Mouse (Mus musculus): ENCODE results near the gene Gpsm2.
"Not testable (repeated sequence)": the region's sequence is repeated elsewhere in the genome, so short reads cannot be mapped to it uniquely, and the experiment has no call there.

Gpsm2 gene

GRCm38 (mm10) chr3:108726413-108726812 lies 4.3 kb upstream of the Gpsm2 start:
- no peak for DNase-seq (ENCODE audit: low spot score)

- peak; percentile 33 for DNase-seq (ENCODE audit: low spot score)
Measured at GRCm38 (mm10) chr3:108721076-108721991, 775 bp downstream of the Gpsm2 start.

- DNase-seq (ENCODE audit: low spot score): no peak
Measured at GRCm38 (mm10) chr3:108719761-108720160, 2.3 kb downstream of the Gpsm2 start.

- no peak for DNase-seq (ENCODE audit: low spot score)
Measured at GRCm38 (mm10) chr3:108719357-108719756, 2.8 kb downstream of the Gpsm2 start.

GRCm38 (mm10) chr3:108717896-108718502 lies 4.1 kb downstream of the Gpsm2 start:
- peak; percentile 29 for DNase-seq (ENCODE audit: low spot score)

- no peak for DNase-seq (ENCODE audit: low spot score)
Measured at GRCm38 (mm10) chr3:108714837-108715236, 7.3 kb downstream of the Gpsm2 start.

GRCm38 (mm10) chr3:108713065-108713675 lies 8.9 kb downstream of the Gpsm2 start:
- DNase-seq (ENCODE audit: low spot score): no peak

GRCm38 (mm10) chr3:108711296-108711695 lies 10.8 kb downstream of the Gpsm2 start:
- DNase-seq (ENCODE audit: low spot score): no peak

GRCm38 (mm10) chr3:108702789-108703188 lies 19.3 kb downstream of the Gpsm2 start:
- no peak for DNase-seq (ENCODE audit: low spot score)

- no peak for DNase-seq (ENCODE audit: low spot score)
Measured at GRCm38 (mm10) chr3:108701256-108701655, 20.9 kb downstream of the Gpsm2 start.

- DNase-seq (ENCODE audit: low spot score): no peak
Measured at GRCm38 (mm10) chr3:108699786-108700185, 22.3 kb downstream of the Gpsm2 start.

GRCm38 (mm10) chr3:108698662-108699061 lies 23.4 kb downstream of the Gpsm2 start:
- no peak for DNase-seq (ENCODE audit: low spot score)

GRCm38 (mm10) chr3:108694321-108694720 lies 27.8 kb downstream of the Gpsm2 start:
- DNase-seq (ENCODE audit: low spot score): no peak

GRCm38 (mm10) chr3:108689979-108690378 lies 32.1 kb downstream of the Gpsm2 start:
- DNase-seq (ENCODE audit: low spot score): no peak

- DNase-seq (ENCODE audit: low spot score): no peak
Measured at GRCm38 (mm10) chr3:108689446-108689845, 32.7 kb downstream of the Gpsm2 start.

GRCm38 (mm10) chr3:108689015-108689441 lies 33.1 kb downstream of the Gpsm2 start:
- no peak for DNase-seq (ENCODE audit: low spot score)

- no peak for DNase-seq (ENCODE audit: low spot score)
Measured at GRCm38 (mm10) chr3:108685701-108686100, 36.4 kb downstream of the Gpsm2 start.

GRCm38 (mm10) chr3:108683597-108683996 lies 38.5 kb downstream of the Gpsm2 start:
- DNase-seq (ENCODE audit: low spot score): not testable (repeated sequence)

GRCm38 (mm10) chr3:108681004-108681403 lies 41.1 kb downstream of the Gpsm2 start:
- no peak for DNase-seq (ENCODE audit: low spot score)

- DNase-seq (ENCODE audit: low spot score): no peak
Measured at GRCm38 (mm10) chr3:108676616-108677015, 45.5 kb downstream of the Gpsm2 start.

- DNase-seq (ENCODE audit: low spot score): peak; percentile 17
Measured at GRCm38 (mm10) chr3:108660941-108661340, 61.2 kb downstream of the Gpsm2 start.

GRCm38 (mm10) chr3:108658612-108659011 lies 63.5 kb downstream of the Gpsm2 start:
- no peak for DNase-seq (ENCODE audit: low spot score)

- DNase-seq (ENCODE audit: low spot score): peak; percentile 6
Measured at GRCm38 (mm10) chr3:108655486-108655885, 66.6 kb downstream of the Gpsm2 start.

Measured in c-Kit-positive CD71-positive TER-119-positive erythroid progenitor cells, embryonic 14.5 days (primary cell).